Mouse (Mus musculus) heart, embryonic 10.5 days (tissue): ENCODE data around the gene Rhbdl2. TPM values are rescaled to one million over a fixed set of nuclear protein-coding genes. Genes with fewer than 3 reads are reported as not detected.
A peak's percentile ranks its signal among the peaks of the same experiment; 100 is the strongest.

ENCODE experiments used
- DNase-seq: peaks from one replicate; pipeline ENCODE4 v3.0.0-alpha.2; 2017; ENCODE audit warnings: low spot score
- H3K27ac ChIP-seq: fragments of 300-500 bp; sonication (generic); 2 replicates; pipeline ENCODE4 v1.5.1; 2016; ENCODE audit warnings: mild to moderate bottlenecking
- H3K27me3 ChIP-seq: fragments of 300-500 bp; sonication (generic); 2 replicates; pipeline ENCODE4 v1.6.1; 2016; ENCODE audit warnings: mild to moderate bottlenecking; ENCODE audit not compliant: poor library complexity, insufficient read depth, severe bottlenecking
- H3K36me3 ChIP-seq: fragments of 300-500 bp; sonication (generic); 2 replicates; pipeline ENCODE4 v1.6.1; 2016; ENCODE audit warnings: mild to moderate bottlenecking, moderate library complexity
- H3K4me1 ChIP-seq: fragments of 300-500 bp; sonication (generic); 2 replicates; pipeline ENCODE4 v1.6.1; 2016; ENCODE audit warnings: mild to moderate bottlenecking
- H3K4me3 ChIP-seq: fragments of 300-500 bp; sonication (generic); 2 replicates; pipeline ENCODE4 v1.5.1; 2016; ENCODE audit warnings: mild to moderate bottlenecking, moderate library complexity
- H3K9me3 ChIP-seq: fragments of 300-500 bp; sonication (generic); 2 replicates; pipeline ENCODE4 v1.6.1; 2016; ENCODE audit warnings: mild to moderate bottlenecking, moderate library complexity
- WGBS: fragments of 180-500 bp; shearing (Covaris S2); methylation state at CpG from one replicate; pipeline ENCODE4 v1.1.7; 2016; 5-methylcytosine and 5-hydroxymethylcytosine counted together
- polyA plus RNA-seq: library from polyadenylated mRNA; unstranded; fragments of >200 nt; fragmentation: Nextera tagmentation; extraction: Ambion mirVana; gene quantifications from 2 replicates; pipeline ENCODE4 v1.2.1, GENCODE M21; 2016

Gene Rhbdl2
- 1.5 and 2.3 TPM in 2 replicates for polyA plus RNA-seq

DNA sequence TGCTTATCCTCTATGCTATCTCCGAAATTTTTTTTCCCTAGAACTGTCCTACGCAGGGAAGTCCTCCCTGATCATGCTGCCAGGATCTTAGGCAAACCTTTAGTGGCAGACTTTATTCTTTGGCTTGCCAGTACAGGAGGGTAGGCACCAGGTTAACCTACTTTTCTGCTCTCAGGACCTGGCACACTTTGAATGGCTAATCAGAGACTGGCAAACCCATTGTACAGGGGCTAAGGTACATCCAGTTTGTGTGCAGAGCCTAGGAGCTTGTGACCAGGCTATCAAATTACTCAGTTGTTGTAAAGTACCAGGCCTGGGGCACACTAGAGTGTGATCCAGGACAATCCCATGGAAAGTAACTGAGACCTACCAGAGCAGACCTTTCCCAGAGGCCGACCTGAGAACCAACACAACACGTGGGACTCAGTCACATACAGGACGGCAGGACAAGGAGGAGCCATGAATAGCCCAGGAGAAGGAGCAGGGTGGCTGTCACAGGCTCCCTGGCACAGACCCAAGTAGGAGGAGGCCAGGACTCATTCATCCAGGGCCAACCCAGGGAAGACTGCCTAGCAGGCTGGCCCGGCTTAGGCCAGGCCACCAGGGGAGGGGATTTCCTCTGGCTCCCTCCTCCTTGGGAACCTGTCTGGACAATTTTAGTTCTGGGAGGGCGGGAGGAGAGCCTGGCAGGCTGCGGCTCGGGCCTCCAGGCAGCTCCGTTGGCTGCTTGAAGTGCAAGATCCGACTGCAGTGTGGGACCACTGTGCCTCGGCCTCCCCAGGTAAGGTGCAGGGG lies at the start of gene Rhbdl2:
Rhbdl2 (plus strand) TSS at position 684 of the 795 bp plus-strand sequence.
- peak; percentile 83 for DNase-seq
- Histone ChIP-seq H3K36me3 (no peaks in the 10 kb centered on the region), H3K27ac (peak within 1 kb of the TSS; percentile 75), H3K9me3 (no peaks in the 10 kb centered on the region), H3K4me3 (peak within 1 kb of the TSS; percentile 36; the same call in 1 of the 2 replicates), H3K27me3 (no peaks in the 10 kb centered on the region), H3K4me1 (peaks cover 15% of the 10 kb centered on the region)
- 28% methylated on average over 12 of the region's 12 CpGs for WGBS

DNA sequence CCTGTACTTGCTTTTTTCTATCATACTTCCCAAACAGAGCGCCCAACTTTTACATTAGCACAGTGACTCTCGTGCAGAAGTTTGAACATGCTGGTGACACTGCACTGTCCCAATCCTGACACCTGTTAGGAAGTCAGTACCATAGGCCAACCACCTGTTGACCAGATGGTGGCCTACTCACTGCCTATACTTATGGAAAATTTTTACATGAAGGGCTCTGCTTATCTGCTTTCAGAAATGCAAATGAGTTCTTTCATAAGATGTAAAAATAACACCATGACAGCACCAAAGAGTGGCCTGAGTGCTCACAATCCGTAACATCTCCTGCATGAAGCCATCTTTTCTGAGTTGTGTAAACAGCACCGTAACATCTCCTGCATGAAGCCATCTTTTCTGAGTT lies 49.0 kb upstream of the Rhbdl2 start:
- Histone ChIP-seq H3K4me3 (no peak overlapping the region), H3K9me3 (no peaks in the 10 kb centered on the region), H3K4me1 (no peaks in the 10 kb centered on the region), H3K27ac (no peak overlapping the region), H3K27me3 (no peaks in the 10 kb centered on the region), H3K36me3 (peaks cover 75% of the 10 kb centered on the region)
- no peak for DNase-seq
- WGBS, result 92% methylated on average over 4 of the region's 4 CpGs

DNA sequence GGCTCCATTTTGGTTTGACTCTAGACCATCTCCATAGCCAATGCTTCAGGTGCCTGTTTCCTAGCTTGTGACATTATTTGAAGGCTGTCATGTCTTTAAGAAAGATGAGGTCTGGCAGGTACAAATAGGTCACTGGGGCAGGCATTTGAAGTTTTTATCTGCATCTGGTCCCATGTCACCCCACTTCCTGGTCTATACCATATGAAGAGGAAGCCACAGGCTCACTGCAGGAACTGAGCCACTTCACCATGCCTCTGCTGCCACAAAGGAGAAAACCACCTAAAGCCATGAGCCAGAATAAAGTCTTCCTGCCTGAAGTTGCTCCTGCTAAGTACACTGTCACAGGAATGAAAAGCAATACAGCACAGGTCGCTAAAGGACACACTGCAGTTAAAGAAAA lies 44.8 kb upstream of the Rhbdl2 start:
- DNase-seq, result no peak
- 77% methylated on average over 1 of the region's 1 CpGs for WGBS
- no peaks in the 10 kb centered on the region for H3K9me3 ChIP-seq
- H3K27me3 ChIP-seq, result no peaks in the 10 kb centered on the region
- H3K36me3 ChIP-seq, result peaks cover 51% of the 10 kb centered on the region
- H3K4me1 ChIP-seq, result no peaks in the 10 kb centered on the region
- no peak overlapping the region for H3K27ac ChIP-seq
- no peak overlapping the region for H3K4me3 ChIP-seq

DNA sequence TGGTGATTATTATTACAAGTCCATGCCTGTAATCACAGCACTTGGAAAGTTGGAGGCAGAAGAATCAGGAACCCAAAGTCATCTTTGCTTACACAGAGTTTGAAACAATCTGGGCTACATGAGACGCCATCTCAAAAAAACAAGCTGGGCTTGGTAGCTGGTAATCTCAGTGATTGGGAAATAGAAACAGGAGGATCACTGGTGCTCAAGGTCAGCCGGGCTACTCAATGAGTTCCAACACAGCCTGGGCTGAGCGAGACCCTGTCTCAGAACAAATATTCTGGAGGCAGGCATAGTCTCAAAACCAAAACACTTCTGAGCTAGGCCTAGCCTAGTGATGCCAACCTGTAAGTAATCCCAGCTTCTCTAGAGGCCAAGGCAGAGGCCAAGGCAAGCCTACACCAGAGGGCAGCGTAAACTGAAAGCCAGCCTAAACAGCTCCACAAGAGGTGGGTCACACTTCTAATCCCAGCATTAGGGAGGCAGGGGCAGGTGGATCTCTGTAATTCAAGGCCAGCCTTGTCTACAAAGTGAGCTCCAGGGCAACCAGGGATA lies 42.4 kb upstream of the Rhbdl2 start:
- H3K27me3 ChIP-seq, result no peaks in the 10 kb centered on the region
- 93% methylated on average over 4 of the region's 4 CpGs for WGBS
- peaks cover 7% of the 10 kb centered on the region for H3K4me1 ChIP-seq
- H3K36me3 ChIP-seq, result peaks cover 27% of the 10 kb centered on the region
- no peak overlapping the region for H3K4me3 ChIP-seq
- no peak for DNase-seq
- no peaks in the 10 kb centered on the region for H3K9me3 ChIP-seq
- no peak overlapping the region for H3K27ac ChIP-seq

DNA sequence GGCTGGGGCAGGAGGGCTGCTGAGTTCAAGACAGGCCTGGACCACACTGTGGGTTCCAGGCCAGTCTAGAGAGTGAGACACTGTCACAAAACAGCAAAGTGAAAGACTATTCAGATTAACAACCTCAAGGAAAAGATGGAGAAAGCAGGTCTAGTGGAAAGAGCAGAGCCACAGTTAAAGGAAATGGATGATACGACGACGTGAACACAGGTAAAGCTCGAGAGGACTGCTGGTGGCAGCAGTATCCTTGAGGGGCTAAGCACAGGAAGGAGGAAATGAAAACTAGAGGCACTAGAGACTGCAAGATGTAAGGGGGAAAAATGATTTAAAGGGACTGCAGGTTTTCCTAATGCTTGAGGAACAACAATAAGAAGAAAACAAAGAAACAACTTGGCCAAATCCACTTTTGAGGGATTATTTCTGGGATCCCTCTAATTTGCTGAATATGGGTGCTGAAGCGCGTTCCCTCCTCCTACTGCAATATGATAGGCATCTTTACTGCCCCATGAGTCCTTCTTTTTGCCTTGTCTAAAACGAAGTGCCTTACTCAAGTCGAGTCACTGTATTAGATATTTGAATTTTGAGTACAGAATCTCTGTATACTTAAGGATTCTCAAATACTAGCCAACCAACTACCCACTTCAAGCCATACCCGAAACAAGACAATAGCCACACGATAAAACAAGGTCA lies 38.8 kb upstream of the Rhbdl2 start:
- WGBS, result 17% methylated on average over 10 of the region's 10 CpGs
- DNase-seq, result no peak
- H3K27ac ChIP-seq, result peak overlapping the region; percentile 92

DNA sequence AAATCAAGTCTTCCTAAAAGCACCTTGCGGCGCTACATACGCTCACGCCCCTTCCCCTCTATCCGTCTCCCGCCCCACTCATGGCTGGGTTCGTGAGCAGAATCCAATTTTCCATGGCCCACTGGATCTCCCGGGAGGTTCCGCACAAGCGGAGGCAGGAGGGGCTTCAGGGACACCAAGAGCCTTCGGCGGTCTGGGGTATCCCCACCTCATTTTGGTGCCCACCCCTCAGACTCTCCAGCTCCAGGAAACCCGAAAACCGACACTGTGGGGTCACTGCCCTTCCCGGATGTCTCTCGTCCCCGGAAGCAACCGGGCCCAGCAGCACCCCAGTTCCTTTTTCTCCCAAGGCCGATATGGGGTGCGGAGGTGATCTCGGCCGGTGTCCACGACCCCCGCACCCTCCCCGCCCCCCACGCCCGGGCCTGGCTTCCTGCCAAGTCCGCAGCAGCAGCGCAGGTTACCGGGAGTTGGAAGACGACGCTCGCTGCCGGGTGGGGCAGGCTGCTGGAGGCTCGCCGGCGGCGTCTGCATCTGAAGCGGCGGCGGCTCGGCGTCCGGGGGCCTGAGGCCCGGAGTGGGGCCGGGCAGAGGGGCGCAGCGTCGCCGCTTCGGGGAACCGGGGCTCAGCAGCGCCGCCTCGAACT lies 38.1 kb upstream of the Rhbdl2 start:
- Histone ChIP-seq H3K9me3 (no peaks in the 10 kb centered on the region), H3K4me3 (peak overlapping the region; percentile 83), H3K27me3 (no peaks in the 10 kb centered on the region), H3K27ac (peak overlapping the region; percentile 92), H3K36me3 (no peaks in the 10 kb centered on the region), H3K4me1 (peaks cover 7% of the 10 kb centered on the region)
- DNase-seq, result no peak
- under 1% methylated on average over 55 of the region's 55 CpGs for WGBS

More for the DNA sequence above, 38.8 kb upstream of the Rhbdl2 start:
- H3K4me3 ChIP-seq, result peak overlapping the region; percentile 83
- H3K27me3 ChIP-seq, result no peaks in the 10 kb centered on the region
- H3K36me3 ChIP-seq, result no peaks in the 10 kb centered on the region
- H3K9me3 ChIP-seq, result no peaks in the 10 kb centered on the region
- H3K4me1 ChIP-seq, result peaks cover 7% of the 10 kb centered on the region

DNA sequence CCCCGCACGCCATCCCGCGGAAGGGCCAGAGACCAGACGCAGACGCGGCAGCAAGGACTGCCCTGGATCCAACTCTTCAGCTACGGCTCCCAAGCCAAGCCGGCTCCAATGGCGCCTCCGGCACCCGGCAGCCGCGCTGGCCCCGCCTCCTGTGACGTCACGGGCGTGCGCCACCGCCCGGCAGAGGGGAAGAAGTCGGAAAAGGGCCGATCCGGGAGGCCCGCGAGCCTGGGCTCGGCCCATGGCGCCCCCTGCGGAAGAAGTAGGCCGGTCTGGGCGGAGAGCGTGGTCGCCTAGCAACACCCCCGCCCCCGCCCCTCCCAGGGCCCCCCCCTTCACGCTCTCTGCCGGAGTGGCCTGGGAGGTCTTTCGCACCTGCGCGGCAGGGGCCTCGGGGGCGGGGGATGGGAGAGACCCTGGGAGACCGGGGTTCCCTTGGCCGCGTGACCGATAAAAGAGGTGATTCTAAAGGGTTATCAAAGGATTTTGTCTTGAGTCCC lies 37.5 kb upstream of the Rhbdl2 start, which contains the start of gene Akirin1:
Akirin1 (minus strand) TSS at position 194 of the 500 bp plus-strand sequence.
- Histone ChIP-seq H3K36me3 (no peaks in the 10 kb centered on the region), H3K4me3 (peak within 1 kb of the TSS; percentile 83), H3K9me3 (no peaks in the 10 kb centered on the region), H3K27me3 (no peaks in the 10 kb centered on the region), H3K4me1 (peaks cover 7% of the 10 kb centered on the region), H3K27ac (peak within 1 kb of the TSS; percentile 92)
- peak; percentile 98 for DNase-seq
- under 1% methylated on average over 46 of the region's 46 CpGs for WGBS

DNA sequence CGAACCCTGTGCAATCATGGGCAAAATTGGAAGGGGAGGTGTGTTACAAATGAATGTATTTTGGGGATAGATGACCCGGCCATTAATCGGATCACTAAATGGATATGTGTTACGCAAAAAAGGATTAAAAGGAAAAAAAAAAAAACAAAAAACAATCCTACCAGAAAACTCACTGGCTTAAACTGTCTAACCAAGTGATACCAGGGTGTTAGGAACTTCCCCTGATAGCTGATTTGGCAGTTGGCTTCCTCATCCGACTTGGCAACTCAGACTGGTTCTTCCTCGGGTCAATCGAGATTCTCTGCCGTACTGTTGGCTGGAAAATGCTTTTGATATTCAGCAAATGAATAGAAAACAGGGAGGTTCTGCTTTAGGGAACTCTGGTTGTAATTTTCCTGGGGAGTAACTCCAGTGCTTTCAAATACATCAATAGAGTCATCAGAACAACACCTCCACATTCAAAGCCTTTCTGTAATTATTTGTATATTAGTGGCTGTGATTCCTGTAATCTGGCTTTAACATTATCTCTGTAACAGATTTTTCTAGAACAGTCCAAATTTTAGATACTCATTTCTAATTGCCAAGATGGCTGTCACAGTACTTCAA lies 36.9 kb upstream of the Rhbdl2 start:
- peak overlapping the region; percentile 83 for H3K4me3 ChIP-seq
- under 1% methylated on average over 8 of the region's 8 CpGs for WGBS
- H3K27me3 ChIP-seq, result no peaks in the 10 kb centered on the region
- H3K36me3 ChIP-seq, result no peaks in the 10 kb centered on the region
- peaks cover 7% of the 10 kb centered on the region for H3K4me1 ChIP-seq
- no peak for DNase-seq
- peak overlapping the region; percentile 92; the same call in 1 of the 2 replicates for H3K27ac ChIP-seq
- H3K9me3 ChIP-seq, result no peaks in the 10 kb centered on the region

DNA sequence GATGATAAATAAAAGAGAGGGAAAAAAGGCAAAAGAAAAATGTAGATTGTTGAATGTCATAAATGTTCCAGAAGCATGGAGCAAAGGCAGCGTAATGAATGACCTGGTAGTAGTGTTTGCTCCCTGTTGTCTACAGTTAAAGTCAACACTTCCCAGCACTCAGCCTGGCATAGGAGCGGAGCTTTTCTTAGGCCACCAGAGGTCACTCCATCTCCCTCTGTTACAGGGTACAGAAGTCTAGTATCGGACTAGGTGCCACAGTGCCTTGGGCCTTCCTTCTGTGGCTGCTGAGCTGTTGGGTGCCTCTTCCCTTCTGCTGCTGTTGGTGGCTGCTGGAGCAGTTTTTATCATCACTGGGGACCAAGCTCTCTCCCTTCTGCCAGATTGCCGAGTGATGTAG lies 29.4 kb upstream of the Rhbdl2 start:
- Histone ChIP-seq H3K9me3 (no peaks in the 10 kb centered on the region), H3K27me3 (no peaks in the 10 kb centered on the region), H3K4me1 (no peaks in the 10 kb centered on the region), H3K27ac (no peak overlapping the region), H3K4me3 (no peak overlapping the region), H3K36me3 (no peaks in the 10 kb centered on the region)
- 55% methylated on average over 4 of the region's 4 CpGs for WGBS
- no peak for DNase-seq

DNA sequence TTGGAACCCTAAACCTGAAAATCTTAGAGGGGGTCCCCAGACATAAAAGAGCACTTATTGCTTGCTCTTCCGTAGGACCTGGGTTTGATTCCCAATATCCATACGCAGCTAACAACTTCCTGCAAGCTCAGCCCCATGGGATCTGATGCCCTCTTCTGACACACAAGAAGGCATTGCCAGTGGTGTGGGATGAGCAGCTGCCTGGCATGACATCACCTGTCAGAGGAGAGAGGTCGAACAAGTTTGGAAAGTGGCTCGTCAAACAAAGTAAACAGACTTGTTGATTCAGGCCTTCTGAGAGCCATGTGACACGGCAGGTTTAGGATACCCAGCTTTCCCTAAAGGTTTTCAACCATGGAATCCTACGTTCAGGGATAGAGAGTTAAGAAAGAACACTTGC lies 22.6 kb upstream of the Rhbdl2 start:
- 69% methylated on average over 6 of the region's 6 CpGs for WGBS
- H3K36me3 ChIP-seq, result no peaks in the 10 kb centered on the region
- H3K4me3 ChIP-seq, result no peak overlapping the region
- H3K9me3 ChIP-seq, result no peaks in the 10 kb centered on the region
- H3K27ac ChIP-seq, result no peak overlapping the region
- no peak for DNase-seq
- no peaks in the 10 kb centered on the region for H3K4me1 ChIP-seq
- H3K27me3 ChIP-seq, result no peaks in the 10 kb centered on the region

DNA sequence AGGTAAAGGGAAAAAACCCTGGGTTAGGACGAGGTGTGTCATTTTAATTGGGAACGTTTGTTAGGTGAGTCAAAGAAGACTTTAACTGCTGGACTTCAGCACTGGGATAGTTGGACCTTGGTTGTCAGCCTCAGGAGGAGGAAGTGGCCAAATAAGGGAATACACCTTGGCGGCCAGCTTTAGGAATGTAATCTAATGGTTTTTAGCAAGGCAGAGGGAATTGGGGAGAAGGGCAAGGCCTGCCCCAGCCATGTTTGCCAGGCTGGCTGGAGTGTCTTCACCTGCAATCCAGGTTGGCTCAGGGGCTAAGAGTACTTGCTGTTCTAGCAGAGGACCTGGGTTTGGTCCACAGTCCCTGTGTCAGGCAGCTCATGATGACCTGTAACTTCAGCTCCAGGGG lies 19.9 kb upstream of the Rhbdl2 start:
- Histone ChIP-seq H3K36me3 (no peaks in the 10 kb centered on the region), H3K4me3 (no peak overlapping the region), H3K27me3 (no peaks in the 10 kb centered on the region), H3K4me1 (no peaks in the 10 kb centered on the region), H3K27ac (no peak overlapping the region), H3K9me3 (no peaks in the 10 kb centered on the region)
- DNase-seq, result no peak
- WGBS, result 69% methylated on average over 3 of the region's 3 CpGs

DNA sequence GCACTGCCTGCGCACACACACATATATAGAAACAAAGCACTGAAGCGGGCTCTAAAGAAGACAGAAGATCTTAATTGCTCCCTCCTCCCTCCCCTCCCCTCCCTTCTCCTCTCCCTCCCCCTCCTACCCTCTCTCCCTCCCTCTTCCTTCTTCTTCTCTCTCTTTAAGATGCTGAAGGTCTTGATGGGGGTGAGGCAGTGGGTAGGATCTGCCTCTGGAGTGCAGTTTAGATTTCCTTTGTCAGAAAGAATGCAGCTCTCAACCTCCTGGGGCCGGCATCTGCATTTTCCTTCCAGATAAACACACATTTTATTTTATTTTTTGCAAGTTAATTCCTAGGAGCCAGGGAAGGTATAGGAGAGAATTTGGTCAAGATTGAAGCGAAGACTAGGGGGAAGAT lies 19.4 kb upstream of the Rhbdl2 start:
- H3K36me3 ChIP-seq, result no peaks in the 10 kb centered on the region
- no peak for DNase-seq
- no peak overlapping the region for H3K27ac ChIP-seq
- no peaks in the 10 kb centered on the region for H3K9me3 ChIP-seq
- 67% methylated on average over 4 of the region's 4 CpGs for WGBS
- no peaks in the 10 kb centered on the region for H3K4me1 ChIP-seq
- no peak overlapping the region for H3K4me3 ChIP-seq
- no peaks in the 10 kb centered on the region for H3K27me3 ChIP-seq
